Mouse (Mus musculus) CH12.LX (cell line): Measurements from ENCODE around the gene Prss40. TPM values are rescaled to one million over a fixed set of nuclear protein-coding genes. Genes with fewer than 3 reads are reported as not detected.

Experiments used
- DNase-seq: peaks from one replicate; pipeline ENCODE4 v3.0.0-alpha.2; 2013; ENCODE audit errors: extremely low read depth
- H3K27ac ChIP-seq: 2 replicates; pipeline ENCODE4 v1.5.1; 2012; ENCODE audit warnings: low read depth, mild to moderate bottlenecking, control low read depth, moderate library complexity; ENCODE audit not compliant: insufficient read depth
- H3K27me3 ChIP-seq: replicated peaks from 2 replicates; pipeline ENCODE3; 2012; ENCODE audit warnings: inconsistent platforms
- H3K36me3 ChIP-seq, 2 experiments: replicated peaks in 1 of 2; 2 replicates each; pipeline versions ENCODE3 to v1.6.1; 2012; ENCODE audit warnings: inconsistent platforms in 1 of 2, low read length in 1 of 2, mild to moderate bottlenecking in 1 of 2, mixed read lengths in 1 of 2, moderate library complexity in 1 of 2; ENCODE audit not compliant: control insufficient read depth in 1 of 2, insufficient read depth in 1 of 2
- H3K4me1 ChIP-seq, 2 experiments: 2 replicates each; pipeline ENCODE4 v1.6.1; 2012; ENCODE audit warnings: inconsistent platforms in 1 of 2, moderate library complexity in 1 of 2; ENCODE audit not compliant: insufficient read depth in 2 of 2, control insufficient read depth in 1 of 2
- H3K4me2 ChIP-seq: 2 replicates; pipeline ENCODE4 v1.6.1; 2012; ENCODE audit warnings: low read depth, mild to moderate bottlenecking, control low read depth; ENCODE audit not compliant: poor library complexity, insufficient read depth, severe bottlenecking
- H3K4me3 ChIP-seq, 3 experiments: fragments of 150-350 bp in 1 of 3; sonication (generic) in 1 of 3; replicated peaks in 1 of 3; 2 replicates each; pipeline versions ENCODE3 to v1.5.1; 2011 to 2012; ENCODE audit warnings: low read depth in 2 of 3, low read length in 2 of 3, mild to moderate bottlenecking in 2 of 3, moderate library complexity in 2 of 3, control low read depth in 1 of 3, improper control_type of control experiment in 1 of 3, inconsistent platforms in 1 of 3, mixed read lengths in 1 of 3; ENCODE audit not compliant: poor library complexity in 1 of 3
- H3K79me2 ChIP-seq: replicated peaks from 2 replicates; pipeline ENCODE4 v1.6.1; 2012; ENCODE audit warnings: mild to moderate bottlenecking, moderate library complexity; ENCODE audit not compliant: control insufficient read depth, poor library complexity, insufficient read depth, severe bottlenecking; ENCODE audit errors: extremely low read depth
- H3K9ac ChIP-seq: 2 replicates; pipeline ENCODE4 v1.6.1; 2012; ENCODE audit warnings: low read depth, mild to moderate bottlenecking, control low read depth, moderate library complexity; ENCODE audit not compliant: insufficient read depth
- H3K9me3 ChIP-seq: replicated peaks from 2 replicates; pipeline ENCODE3; 2012; ENCODE audit warnings: low read length, inconsistent platforms, mixed read lengths
- BHLHE40 ChIP-seq: IDR thresholded peaks from 2 replicates; pipeline ENCODE4 v1.6.1; 2011; ENCODE audit warnings: mild to moderate bottlenecking, low read depth, low read length, improper control_type of control experiment
- CHD2 ChIP-seq: IDR thresholded peaks from 2 replicates; pipeline ENCODE4 v1.6.1; 2011; ENCODE audit warnings: low read length, improper control_type of control experiment
- CTCF ChIP-seq, 2 experiments: IDR thresholded peaks in 1 of 2; conservative IDR thresholded peaks in 1 of 2; 2 replicates each; pipeline ENCODE4 v1.5.1; 2011 to 2012; ENCODE audit warnings: low read depth in 2 of 2, low read length in 2 of 2, improper control_type of control experiment in 1 of 2, inconsistent platforms in 1 of 2, mild to moderate bottlenecking in 1 of 2, moderate library complexity in 1 of 2
- EP300 ChIP-seq: IDR thresholded peaks from 2 replicates; pipeline ENCODE4 v1.6.1; 2011; ENCODE audit warnings: low read length, improper control_type of control experiment
- ETS1 ChIP-seq: conservative IDR thresholded peaks from 2 replicates; pipeline ENCODE4 v1.6.1; 2012; ENCODE audit warnings: low read depth, mild to moderate bottlenecking, inconsistent platforms, low read length, improper control_type of control experiment, moderate library complexity
- GABPA ChIP-seq: IDR thresholded peaks from 2 replicates; pipeline ENCODE4 v1.6.1; 2012; ENCODE audit warnings: low read depth, low read length, improper control_type of control experiment, inconsistent platforms; ENCODE audit not compliant: insufficient replicate concordance
- HCFC1 ChIP-seq: IDR thresholded peaks from 2 replicates; pipeline ENCODE4 v1.6.1; 2012; ENCODE audit warnings: low read depth, mild to moderate bottlenecking, inconsistent platforms, low read length, improper control_type of control experiment
- JUN ChIP-seq: IDR thresholded peaks from 2 replicates; pipeline ENCODE4 v1.6.1; 2011; ENCODE audit warnings: low read depth, mild to moderate bottlenecking, low read length, improper control_type of control experiment, moderate library complexity; ENCODE audit not compliant: insufficient read depth
- MAZ ChIP-seq: IDR thresholded peaks from 2 replicates; pipeline ENCODE4 v1.6.1; 2012; ENCODE audit warnings: low read depth, mild to moderate bottlenecking, inconsistent platforms, low read length, improper control_type of control experiment, moderate library complexity
- MYC ChIP-seq: IDR thresholded peaks from 2 replicates; pipeline ENCODE4 v1.6.1; 2011; ENCODE audit warnings: low read depth, mild to moderate bottlenecking, improper control_type of control experiment, low read length
- NELFE ChIP-seq: IDR thresholded peaks from 2 replicates; pipeline ENCODE4 v1.6.1; 2011; ENCODE audit warnings: low read depth, low read length, improper control_type of control experiment
- NRF1 ChIP-seq: IDR thresholded peaks from 2 replicates; pipeline ENCODE4 v1.6.1; 2014; ENCODE audit warnings: low read depth, mild to moderate bottlenecking, inconsistent platforms, low read length, improper control_type of control experiment, moderate library complexity
- PAX5 ChIP-seq: IDR thresholded peaks from 2 replicates; pipeline ENCODE4 v1.6.1; 2012; ENCODE audit warnings: low read length, inconsistent platforms, mixed read lengths
- POLR2A ChIP-seq: IDR thresholded peaks from 2 replicates; pipeline ENCODE4 v1.6.1; 2011; ENCODE audit warnings: low read depth, mild to moderate bottlenecking, improper control_type of control experiment, low read length
- POLR2AphosphoS2 ChIP-seq: IDR thresholded peaks from 2 replicates; pipeline ENCODE4 v1.6.1; 2011; ENCODE audit warnings: low read depth, low read length, improper control_type of control experiment
- RAD21 ChIP-seq: IDR thresholded peaks from 2 replicates; pipeline ENCODE4 v1.6.1; 2011; ENCODE audit warnings: low read depth, mild to moderate bottlenecking, low read length, improper control_type of control experiment, moderate library complexity
- RCOR1 ChIP-seq: conservative IDR thresholded peaks from 2 replicates; pipeline ENCODE4 v1.6.1; 2012; ENCODE audit warnings: low read depth, mild to moderate bottlenecking, inconsistent platforms, low read length, improper control_type of control experiment
- SIN3A ChIP-seq: IDR thresholded peaks from 2 replicates; pipeline ENCODE4 v1.6.1; 2012; ENCODE audit warnings: low read length, improper control_type of control experiment, inconsistent platforms
- SMC3 ChIP-seq: IDR thresholded peaks from 2 replicates; pipeline ENCODE4 v1.6.1; 2011; ENCODE audit warnings: low read depth, low read length, improper control_type of control experiment
- TCF12 ChIP-seq: IDR thresholded peaks from 2 replicates; pipeline ENCODE4 v1.6.1; 2014; ENCODE audit warnings: low read depth, mild to moderate bottlenecking, inconsistent platforms, low read length, improper control_type of control experiment
- UBTF ChIP-seq: IDR thresholded peaks from 2 replicates; pipeline ENCODE4 v1.6.1; 2012; ENCODE audit warnings: low read depth, mild to moderate bottlenecking, inconsistent platforms, low read length, improper control_type of control experiment, moderate library complexity
- USF1 ChIP-seq: IDR thresholded peaks from 2 replicates; pipeline ENCODE4 v1.6.1; 2014; ENCODE audit warnings: low read depth, mild to moderate bottlenecking, inconsistent platforms, low read length, improper control_type of control experiment
- USF2 ChIP-seq: conservative IDR thresholded peaks from 2 replicates; pipeline ENCODE4 v1.6.1; 2011; ENCODE audit warnings: low read depth, low read length, improper control_type of control experiment
- ZC3H11A ChIP-seq: IDR thresholded peaks from 2 replicates; pipeline ENCODE4 v1.6.1; 2012; ENCODE audit warnings: low read depth, mild to moderate bottlenecking, inconsistent platforms, low read length, improper control_type of control experiment
- dilution Hi-C: fragments of 300-500 bp; cut with MboI; formaldehyde crosslinking; loops from 2 replicates; pipeline ENCODE4 v1.14.3; 2020; ENCODE audit warnings: low sequenced_read_pairs; ENCODE audit not compliant: extremely low pct_unique_long_range_greater_than_20kb, extremely low pct_ligation_motif_present
- in situ Hi-C: fragments of 300-500 bp; cut with MboI; formaldehyde crosslinking; loops from 3 replicates; pipeline ENCODE4 v1.14.3; 2019; ENCODE audit warnings: low sequenced_read_pairs, low pct_ligation_motif_present, low pct_unique_long_range_greater_than_20kb, mixed read lengths
- polyA plus RNA-seq: library from polyadenylated mRNA; unstranded; fragments of >175 nt; gene quantifications from 2 replicates; pipeline ENCODE4 v1.2.1, GENCODE M21; 2012; ENCODE audit warnings: low read depth; ENCODE audit not compliant: insufficient read length
- total RNA-seq, 2 experiments: library from RNA; depleted of rRNA; stranded (reverse); fragments of 300-350 nt in 1 of 2; fragments of >200 nt in 1 of 2; gene quantifications; 2 replicates each; pipeline ENCODE4 v1.2.3; 2012 to 2014

Prss40 gene
- total and polyA plus RNA-seq, 3 experiments: not detected

DNA sequence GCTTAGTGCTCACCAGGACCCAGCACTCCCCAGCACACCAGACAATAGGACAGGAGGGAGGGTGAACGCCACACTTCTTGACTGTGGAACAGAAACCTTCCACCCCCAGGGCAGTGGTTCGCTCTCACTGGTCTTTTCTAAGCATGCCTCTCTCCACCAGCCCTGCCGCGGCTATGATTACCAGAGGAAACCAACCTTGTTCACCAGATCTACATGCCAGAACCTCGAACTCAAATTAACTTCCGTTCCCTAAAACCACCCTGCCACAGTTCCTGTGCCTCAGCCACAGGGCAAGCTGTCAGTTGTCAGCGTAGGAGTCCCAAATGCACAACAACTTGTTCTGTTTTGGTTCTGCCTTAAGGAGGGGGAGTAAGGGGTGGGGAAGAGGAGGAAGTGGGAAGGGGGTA lies 50.2 kb downstream of the Prss40 start:
- in situ Hi-C loops (loop anchor here (5.0 kb wide), 1 partner anchor 87 kb away; no protein-coding TSS in a partner anchor), dilution Hi-C loops (no loop called here)
- Histone ChIP-seq H3K27me3 (no peaks in the 10 kb centered on the region), H3K9me3 (peaks cover 2% of the 10 kb centered on the region), H3K4me2 (peak overlapping the region; percentile 67), H3K27ac (peak overlapping the region; percentile 56), H3K79me2 (no peaks in the 10 kb centered on the region), H3K9ac (0 out of 2 replicates have a peak overlapping the region, but pooled peaks have one; percentile 2), H3K36me3 (no peaks in the 10 kb centered on the region), H3K4me3 (peak overlapping the region; percentile 3 to 48 (median 21)), H3K4me1 (peaks cover 3 to 22% of the 10 kb centered on the region in 2 experiments)
- TF ChIP-seq RCOR1 (no peak), CHD2 (peak; percentile 36; the same call in 1 of the 2 replicates), BHLHE40 (no peak), POLR2A (0 out of 2 replicates have a peak, but pooled peaks have one; percentile 23), MAZ (peak; percentile 6; the same call in 1 of the 2 replicates), GABPA (no peak)
- peak; percentile 75 for DNase-seq

DNA sequence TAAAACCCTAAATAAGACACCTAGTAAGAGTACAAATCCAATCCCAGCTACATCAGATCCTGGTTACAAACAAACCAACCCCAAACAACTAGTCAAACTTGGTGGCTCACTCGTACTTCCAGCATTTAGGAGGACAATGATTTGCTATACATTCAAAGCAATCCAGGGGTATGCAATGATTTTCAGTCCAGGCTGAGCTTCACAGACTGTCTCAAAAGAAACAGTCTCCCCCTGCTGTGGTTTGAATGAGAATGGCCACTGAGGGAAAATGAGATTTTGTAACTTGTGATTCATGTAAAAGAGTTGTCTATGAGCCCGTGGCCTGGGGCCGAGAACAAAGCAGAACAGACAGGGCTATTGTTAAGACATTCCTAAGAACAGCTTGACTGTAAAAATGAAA lies 52.8 kb downstream of the Prss40 start:
- Histone ChIP-seq H3K9me3 (peaks cover 2% of the 10 kb centered on the region), H3K4me3 (no peak overlapping the region), H3K79me2 (no peaks in the 10 kb centered on the region), H3K27ac (no peak overlapping the region), H3K36me3 (no peaks in the 10 kb centered on the region), H3K4me1 (peaks cover 4 to 16% of the 10 kb centered on the region in 2 experiments), H3K9ac (no peak overlapping the region), H3K27me3 (no peaks in the 10 kb centered on the region), H3K4me2 (no peak overlapping the region)
- DNase-seq: no peak
- dilution Hi-C loops: no loop called here
- no peak for TF ChIP-seq ETS1
- no peak for TF ChIP-seq ZC3H11A
- no peak for TF ChIP-seq BHLHE40
- TF ChIP-seq MYC: no peak
- no peak for TF ChIP-seq SIN3A
- no peak for TF ChIP-seq PAX5
- no peak for TF ChIP-seq UBTF
- TF ChIP-seq EP300: no peak
- TF ChIP-seq USF1: no peak
- TF ChIP-seq USF2: no peak
- TF ChIP-seq NELFE: no peak
- no peak for TF ChIP-seq RAD21
- TF ChIP-seq TCF12: no peak
- no peak for TF ChIP-seq POLR2AphosphoS2
- TF ChIP-seq NRF1: no peak
- TF ChIP-seq HCFC1: no peak
- no peak for TF ChIP-seq SMC3
- TF ChIP-seq CTCF (conservative IDR thresholded peaks at IDR 0.05 in 1 of 2, IDR thresholded peaks at IDR 0.05 in 1 of 2; ENCODE audit: low read depth in 2 of 2, low read length in 2 of 2): no peak
- TF ChIP-seq GABPA: no peak
- no peak for TF ChIP-seq JUN
- in situ Hi-C loops: no loop called here
